Mouse (Mus musculus) left cerebral cortex, postnatal 14 days (tissue): ENCODE data around the gene Mprip. TPM values are rescaled to one million over a fixed set of nuclear protein-coding genes. Genes with fewer than 3 reads are reported as not detected.
A peak's percentile ranks its signal among the peaks of the same experiment; 100 is the strongest.
"Not testable (repeated sequence)": the region's sequence is repeated elsewhere in the genome, so short reads cannot be mapped to it uniquely, and the experiment has no call there.

Experiments
- DNase-seq, 2 experiments: peaks; one replicate each; pipeline ENCODE4 v3.0.0; 2021 to 2022; ENCODE audit warnings: low spot score in 2 of 2, mixed read lengths in 1 of 2
- intact Hi-C: fragments of 180-260 bp; cut with DNase I; formaldehyde crosslinking; loops from one replicate; pipeline ENCODE4 v1.15.1; 2025
- total RNA-seq, 2 experiments: library from RNA; stranded (reverse); gene quantifications; 2 replicates each; pipeline ENCODE4 v1.2.3; 2021

Gene Mprip
- total RNA-seq, 2 experiments from 2014 or later: 249 to 264 TPM

GRCm38 (mm10) chr11:59695550-59695949 lies 34.4 kb downstream of the Mprip start:
- intact Hi-C loops: no loop called here
- DNase-seq: no peak

GRCm38 (mm10) chr11:59697572-59697971 lies 36.5 kb downstream of the Mprip start:
- intact Hi-C loops: no loop called here
- DNase-seq: no peak

DNA sequence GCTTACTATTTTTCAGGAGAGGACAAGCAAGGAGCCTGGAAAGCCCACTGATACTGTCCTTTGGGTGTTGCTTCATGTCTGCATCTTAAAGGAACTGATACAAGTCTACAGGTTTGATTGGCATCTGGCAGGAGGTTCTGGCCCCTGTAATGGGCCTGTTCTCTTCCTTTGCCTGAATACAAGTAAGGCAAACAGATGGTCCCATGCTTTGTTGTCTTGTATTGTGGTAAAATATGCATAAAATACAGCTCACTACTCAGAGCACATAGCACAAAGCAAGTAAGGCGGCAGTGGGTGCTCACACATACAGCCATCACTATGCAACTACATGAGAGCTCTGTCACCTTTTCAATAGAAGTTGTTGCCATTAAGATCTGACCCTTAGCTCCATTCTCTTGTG lies 39.7 kb downstream of the Mprip start:
- no peak for DNase-seq
- intact Hi-C loops: no loop called here

DNA sequence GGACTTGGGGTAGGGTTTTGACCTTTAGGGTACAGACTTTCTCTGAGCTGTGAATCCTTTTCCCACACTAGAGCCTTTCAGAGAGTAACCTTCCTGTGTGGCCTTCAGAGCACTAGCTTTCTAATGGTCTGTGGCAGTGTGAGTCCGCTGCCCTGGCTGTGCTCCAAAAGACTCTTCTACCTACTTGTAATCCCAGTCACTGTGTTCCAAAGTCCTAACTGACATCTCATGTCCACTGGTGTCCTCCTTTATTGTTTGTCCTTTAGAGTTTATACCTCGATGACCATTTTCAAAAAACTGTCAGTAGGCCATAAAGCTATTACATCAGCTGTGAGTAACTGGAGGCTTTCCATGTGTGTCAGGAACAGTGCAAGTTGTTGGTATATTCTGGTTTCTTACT lies 44.0 kb downstream of the Mprip start:
- no peak for DNase-seq
- intact Hi-C loops: loop anchor here (5.0 kb wide), 1 partner anchor 43 kb away; the partner anchor contains the start of gene Mprip

DNA sequence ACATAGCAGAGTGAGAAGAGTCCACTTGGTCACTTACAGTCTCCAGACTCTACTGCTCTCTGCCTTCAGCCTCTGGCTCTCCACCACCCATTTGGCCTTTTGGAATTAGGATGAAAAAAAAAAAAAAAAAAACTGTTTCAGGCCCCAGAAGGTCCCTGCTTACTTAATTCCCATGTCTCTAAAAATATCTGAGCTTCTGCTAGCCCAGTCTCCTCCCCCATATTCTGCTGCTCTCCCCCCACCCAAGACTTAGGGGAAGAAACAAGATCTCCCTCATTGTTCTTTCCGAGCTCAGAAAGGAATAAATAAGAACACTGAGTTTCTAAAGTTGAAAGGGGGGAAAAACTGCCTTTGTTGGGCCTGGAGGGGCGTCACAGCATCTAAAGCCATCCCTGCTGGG lies 46.4 kb downstream of the Mprip start:
- intact Hi-C loops: loop anchor here (5.0 kb wide), 1 partner anchor 45 kb away; the partner anchor contains the start of gene Mprip
- DNase-seq: no peak

- intact Hi-C loops: loop anchor here (5.0 kb wide), 1 partner anchor 46 kb away; the partner anchor contains the start of gene Mprip
- DNase-seq: peak; percentile 72 to 87
Measured at GRCm38 (mm10) chr11:59707931-59708611, 47.0 kb downstream of the Mprip start.

GRCm38 (mm10) chr11:59715424-59715840 lies 54.3 kb downstream of the Mprip start:
- DNase-seq: no peak
- intact Hi-C loops: no loop called here

DNA sequence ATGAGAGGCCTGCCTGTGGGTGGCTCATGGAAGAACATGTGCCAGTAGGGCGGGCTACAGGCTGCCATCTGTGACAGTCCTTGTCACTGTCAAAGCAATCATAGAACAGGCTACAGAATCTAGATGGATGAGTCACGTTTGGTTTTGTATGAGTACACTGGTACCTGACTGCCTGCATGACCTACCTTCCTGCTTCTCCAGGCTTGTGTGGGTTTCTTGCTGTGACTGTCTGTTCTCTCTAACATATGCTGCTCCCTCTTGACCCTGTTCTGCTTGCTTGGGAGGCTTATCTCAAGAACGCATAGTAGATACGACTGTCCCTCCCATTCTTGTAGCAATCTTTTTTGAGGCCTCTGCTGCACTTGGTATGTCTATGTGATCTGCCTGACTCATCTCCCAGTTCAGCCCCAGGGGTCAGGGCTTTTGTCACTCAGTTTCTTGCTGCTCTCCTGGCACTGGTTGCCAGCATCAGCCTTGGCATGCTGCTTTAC lies 56.7 kb downstream of the Mprip start:
- DNase-seq: peak in 1 of 2 experiments; percentile 46
- intact Hi-C loops: no loop called here

- intact Hi-C loops: no loop called here
- no peak for DNase-seq
Measured at GRCm38 (mm10) chr11:59719185-59719584, 58.1 kb downstream of the Mprip start.

GRCm38 (mm10) chr11:59721385-59721784 lies 60.3 kb downstream of the Mprip start:
- intact Hi-C loops: no loop called here

DNA sequence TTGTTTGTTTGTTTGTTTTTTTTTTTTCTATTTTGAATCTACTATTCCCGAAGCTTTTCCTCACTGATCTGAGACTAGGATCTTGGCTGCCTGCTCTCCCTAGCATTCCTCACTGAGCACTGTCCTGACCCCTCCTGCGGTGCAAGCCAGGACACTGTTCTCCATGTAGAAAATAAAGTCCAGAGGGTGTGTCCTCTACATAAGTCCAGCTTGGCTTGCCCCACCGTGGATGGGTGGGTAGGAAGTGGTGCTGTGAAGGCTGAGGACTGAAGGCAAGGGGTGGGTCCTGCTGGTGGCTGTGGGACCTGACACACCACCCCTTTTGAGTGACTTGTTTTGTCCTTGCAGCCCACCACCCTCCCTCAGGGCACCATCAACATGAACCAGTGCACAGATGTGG lies 66.1 kb downstream of the Mprip start:
- intact Hi-C loops: no loop called here

More at GRCm38 (mm10) chr11:59721385-59721784, 60.3 kb downstream of the Mprip start:
- DNase-seq: no peak

GRCm38 (mm10) chr11:59731821-59732220 lies 70.7 kb downstream of the Mprip start:
- no peak for DNase-seq
- intact Hi-C loops: loop anchor here (5.0 kb wide), 1 partner anchor 70 kb away; the partner anchor contains the start of gene Mprip

More for the DNA sequence above, 66.1 kb downstream of the Mprip start:
- no peak for DNase-seq

DNA sequence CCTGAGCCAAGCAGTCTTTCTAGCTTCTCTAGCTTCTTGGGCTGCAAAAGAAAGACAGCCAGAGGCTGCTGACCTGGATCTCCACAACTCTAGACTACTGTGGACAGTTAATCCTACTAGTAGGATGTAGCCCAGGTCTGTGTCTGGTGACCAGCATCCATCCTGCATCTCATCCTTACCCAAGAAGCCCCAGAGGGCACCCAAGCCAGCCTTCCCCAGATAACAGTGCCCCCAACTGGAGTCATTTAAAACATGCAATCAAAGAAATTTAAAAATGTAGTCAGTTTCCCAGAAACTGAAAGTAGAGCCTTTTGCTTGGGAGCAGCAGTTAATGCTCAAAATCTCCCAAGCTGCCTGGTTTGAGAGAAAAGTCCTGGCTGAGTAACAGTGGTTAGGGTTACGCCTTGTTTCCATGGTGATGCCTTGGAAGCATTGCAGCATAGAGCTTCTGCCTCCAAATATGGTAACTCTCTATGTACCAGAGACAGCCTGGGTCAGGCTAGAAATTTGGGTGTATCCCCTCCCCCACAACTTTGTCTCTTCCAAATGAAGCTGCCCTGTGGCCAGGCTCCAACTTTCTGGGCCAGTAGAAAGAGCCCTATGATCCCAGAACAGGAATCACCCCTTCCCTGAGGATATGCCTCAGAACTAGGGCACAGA lies 71.4 kb downstream of the Mprip start:
- peak; percentile 58 to 80 for DNase-seq
- intact Hi-C loops: loop anchor here (5.0 kb wide), 1 partner anchor 70 kb away; the partner anchor contains the start of gene Mprip

DNA sequence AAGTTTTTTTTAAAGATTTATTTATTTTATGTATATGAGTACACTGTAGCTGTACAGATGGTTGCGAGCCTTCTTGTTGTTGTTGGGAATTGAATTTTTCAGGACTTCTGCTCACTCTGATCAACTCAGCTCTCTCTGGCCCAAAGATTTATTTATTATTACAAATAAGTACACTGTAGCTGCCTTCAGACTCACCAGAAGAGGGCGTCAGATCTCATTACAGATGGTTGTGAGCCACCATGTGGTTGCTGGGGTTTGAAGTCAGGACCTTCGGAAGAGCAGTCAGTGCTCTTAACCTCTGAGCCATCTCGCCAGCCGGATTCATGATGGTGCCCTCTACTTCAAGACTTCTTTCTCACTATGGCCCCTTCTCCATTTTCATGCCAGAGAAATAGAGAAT lies 72.5 kb downstream of the Mprip start:
- not testable (repeated sequence) for DNase-seq
- intact Hi-C loops: loop anchor here (5.0 kb wide), 1 partner anchor 71 kb away; the partner anchor contains the start of gene Mprip

GRCm38 (mm10) chr11:59734335-59734734 lies 73.2 kb downstream of the Mprip start:
- intact Hi-C loops: loop anchor here (5.0 kb wide), 1 partner anchor 72 kb away; the partner anchor contains the start of gene Mprip
- no peak for DNase-seq

- intact Hi-C loops, DNase-seq: not testable (repeated sequence)
Measured at GRCm38 (mm10) chr11:59735938-59736337, 74.8 kb downstream of the Mprip start.

DNA sequence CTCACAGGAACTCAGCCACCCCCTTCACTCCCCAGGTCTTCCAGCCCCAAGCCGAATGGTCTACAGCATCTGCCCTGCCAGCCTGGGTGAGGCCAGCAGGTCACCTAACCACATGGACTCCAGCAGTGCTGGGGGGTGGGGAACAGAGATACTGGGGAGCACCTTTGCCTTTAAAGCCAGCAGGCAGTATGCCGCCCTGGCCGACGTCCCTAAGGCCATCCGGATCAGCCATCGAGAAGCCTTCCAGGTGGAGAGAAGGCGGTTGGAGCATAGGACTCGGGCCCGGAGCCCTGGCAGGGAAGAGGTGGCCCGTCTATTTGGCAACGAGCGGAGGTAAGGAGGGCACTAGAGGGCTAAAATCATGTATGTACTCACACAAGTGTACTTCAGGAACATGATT lies 76.1 kb downstream of the Mprip start:
- no peak for DNase-seq
- intact Hi-C loops: no loop called here

DNA sequence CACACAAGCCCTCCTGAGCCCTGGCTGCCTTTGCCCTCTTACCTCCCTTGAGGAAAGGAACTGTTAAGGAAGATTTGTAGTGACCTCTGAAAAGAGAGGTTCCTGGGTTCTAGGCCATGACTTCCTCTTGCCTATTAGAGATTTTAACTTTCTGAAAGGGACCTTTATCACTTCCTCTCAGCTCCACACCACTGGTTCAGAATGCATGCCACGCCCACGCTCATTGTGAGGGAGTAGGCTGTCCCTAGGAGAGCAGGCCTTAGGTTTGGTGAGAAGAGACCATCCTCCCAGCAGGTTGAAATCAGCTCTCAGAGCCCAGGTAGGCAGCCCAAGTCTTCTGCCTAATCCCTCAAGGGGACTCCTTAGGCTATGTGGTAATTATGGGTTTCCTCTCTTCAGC lies 78.9 kb downstream of the Mprip start:
- DNase-seq: no peak
- intact Hi-C loops: loop anchor here (10.0 kb wide), 1 partner anchor 215 kb away; the partner anchor contains the start of gene Zkscan17

DNA sequence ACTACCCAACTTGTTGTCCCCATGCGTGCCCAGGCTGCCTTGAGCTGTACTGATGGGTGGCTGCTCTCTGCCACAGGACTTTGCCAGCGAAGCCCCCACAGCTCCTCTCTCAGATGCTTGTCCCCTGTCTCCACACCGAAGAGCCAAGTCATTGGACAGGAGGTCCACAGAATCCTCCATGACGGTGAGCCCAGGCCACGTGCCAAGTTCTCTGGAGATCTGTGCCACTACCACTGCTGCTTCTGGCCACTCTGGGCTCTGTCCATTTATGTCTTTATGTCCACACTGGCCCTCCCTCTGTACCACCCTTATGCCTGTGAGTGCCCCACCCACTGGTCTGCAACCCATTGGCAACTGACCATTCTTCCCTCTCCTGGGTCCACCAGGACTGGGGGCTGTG lies 80.8 kb downstream of the Mprip start:
- intact Hi-C loops: loop anchor here (10.0 kb wide), 1 partner anchor 217 kb away; the partner anchor contains the start of gene Zkscan17
- DNase-seq: no peak

DNA sequence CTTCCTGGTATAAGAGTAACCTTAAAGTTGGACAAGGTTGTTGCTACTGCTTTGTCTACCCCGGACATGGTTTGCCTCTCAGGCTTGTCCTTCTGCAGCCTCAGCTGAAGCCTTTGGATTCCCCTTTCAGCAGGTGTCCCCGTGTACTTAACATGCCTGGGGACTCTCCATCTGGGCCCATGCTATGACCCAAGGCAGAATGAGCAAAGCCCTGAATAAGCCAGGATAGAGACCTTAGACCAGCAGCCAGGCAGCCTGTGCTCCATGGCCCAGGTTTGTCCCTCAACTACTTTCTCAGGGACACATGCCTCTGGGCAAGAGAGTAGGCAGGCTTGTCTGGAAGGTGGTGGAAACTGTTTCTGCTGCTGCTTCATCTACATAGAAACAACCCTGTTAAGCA lies 82.2 kb downstream of the Mprip start:
- intact Hi-C loops: loop anchor here (10.0 kb wide), 1 partner anchor 219 kb away; the partner anchor contains the start of gene Zkscan17

More for the DNA sequence above, 82.2 kb downstream of the Mprip start:
- no peak for DNase-seq
